Mouse (Mus musculus): ENCODE measurements around the gene Vmn2r95. TPM values are rescaled to one million over a fixed set of nuclear protein-coding genes. Genes with fewer than 3 reads are reported as not detected.

The Vmn2r95 gene
- polyA plus RNA-seq (2012; rRNA removed): not detected in 2 replicates

GRCm38 (mm10) chr17:18423778-18424177, at the start of gene Vmn2r95:
TSS of gene Vmn2r95 (plus strand) at chr17:18424078.

Other genes starting within 250 kb of the Vmn2r95 start
- gene Vmn2r94, start 146.3 kb upstream of the Vmn2r95 start, polyA plus RNA-seq (2012; rRNA removed): not detected in 2 replicates
- not detected in 2 replicates for gene Vmn2r93, start 126.0 kb upstream of the Vmn2r95 start, polyA plus RNA-seq (2012; rRNA removed)
- gene Vmn2r96, start 149.1 kb downstream of the Vmn2r95 start, polyA plus RNA-seq (2012; rRNA removed): not detected in 2 replicates

All from liver, embryonic 18 days (tissue).